Mouse (Mus musculus) left cerebral cortex, postnatal 4 days (tissue): ENCODE measurements around the gene Gm12830. TPM values are rescaled to one million over a fixed set of nuclear protein-coding genes. Genes with fewer than 3 reads are reported as not detected.
A peak's percentile ranks its signal among the peaks of the same experiment; 100 is the strongest.

ENCODE experiments used
- DNase-seq: peaks from one replicate; pipeline ENCODE4 v3.0.0-alpha.2; 2022
- intact Hi-C: fragments of 180-260 bp; cut with DNase I; formaldehyde crosslinking; loops from one replicate; pipeline ENCODE4 v1.15.1; 2025
- total RNA-seq, 2 experiments: library from RNA; stranded (reverse); gene quantifications; 2 replicates each; pipeline ENCODE4 v1.2.3; 2021

Gm12830 gene
- not detected for total RNA-seq

DNA sequence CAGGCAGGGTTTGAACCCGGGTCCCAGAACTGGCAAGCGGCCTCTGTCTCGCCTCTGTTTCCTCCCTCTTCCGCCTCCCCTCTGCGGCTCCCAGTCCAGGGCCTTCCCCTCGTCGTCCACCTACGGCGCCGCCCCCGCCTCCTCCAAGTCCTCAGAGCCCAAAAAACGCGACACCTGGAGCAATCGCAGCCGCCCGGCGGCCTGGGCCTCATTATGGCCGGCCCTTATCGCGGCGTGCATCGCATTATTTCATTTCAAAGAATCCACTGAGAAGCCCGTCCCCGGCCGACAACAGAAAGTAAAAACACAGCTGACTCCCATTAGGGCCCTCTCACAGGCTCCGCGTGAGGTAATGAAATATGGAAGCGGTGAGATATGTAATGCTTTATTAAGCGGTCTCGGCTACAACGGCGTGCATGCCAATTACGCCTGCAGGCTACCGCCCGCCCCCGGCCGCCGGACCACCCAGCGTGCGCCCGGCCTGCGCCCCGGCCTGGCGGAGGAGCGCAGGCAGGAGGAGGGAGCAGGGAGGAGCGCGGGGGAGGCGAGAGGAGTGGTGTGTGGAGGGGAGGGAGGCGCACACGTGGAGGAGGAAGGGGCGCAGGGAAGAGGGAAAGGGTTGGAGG, at the start of gene Gm12830:
TSS of gene Gm12830 (plus strand) at position 156 of the 626 bp plus-strand sequence.
- DNase-seq: peak; percentile 43
- intact Hi-C loops: loop anchor here (10.0 kb wide), 1 partner anchor 147 kb away; no protein-coding TSS in a partner anchor

DNA sequence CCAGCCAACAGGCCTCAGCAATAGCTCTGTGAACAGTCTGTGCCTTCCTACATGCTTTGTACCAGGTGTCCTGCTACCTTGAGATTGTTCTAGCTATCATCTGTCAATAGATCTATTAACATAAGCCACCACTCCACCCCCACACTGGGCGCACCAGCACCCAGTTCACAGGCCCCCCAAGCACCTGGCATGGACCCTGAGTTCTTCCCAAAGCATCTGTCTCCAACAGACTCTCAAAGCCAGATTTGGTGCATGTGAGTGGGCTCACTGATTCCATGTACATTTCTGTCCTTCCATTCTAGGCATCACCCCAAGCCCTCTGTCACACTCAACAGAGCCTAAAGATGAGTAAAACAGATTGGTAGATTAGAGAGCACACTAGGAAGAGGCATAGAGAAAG, 48.2 kb upstream of the Gm12830 start:
- DNase-seq: no peak

DNA sequence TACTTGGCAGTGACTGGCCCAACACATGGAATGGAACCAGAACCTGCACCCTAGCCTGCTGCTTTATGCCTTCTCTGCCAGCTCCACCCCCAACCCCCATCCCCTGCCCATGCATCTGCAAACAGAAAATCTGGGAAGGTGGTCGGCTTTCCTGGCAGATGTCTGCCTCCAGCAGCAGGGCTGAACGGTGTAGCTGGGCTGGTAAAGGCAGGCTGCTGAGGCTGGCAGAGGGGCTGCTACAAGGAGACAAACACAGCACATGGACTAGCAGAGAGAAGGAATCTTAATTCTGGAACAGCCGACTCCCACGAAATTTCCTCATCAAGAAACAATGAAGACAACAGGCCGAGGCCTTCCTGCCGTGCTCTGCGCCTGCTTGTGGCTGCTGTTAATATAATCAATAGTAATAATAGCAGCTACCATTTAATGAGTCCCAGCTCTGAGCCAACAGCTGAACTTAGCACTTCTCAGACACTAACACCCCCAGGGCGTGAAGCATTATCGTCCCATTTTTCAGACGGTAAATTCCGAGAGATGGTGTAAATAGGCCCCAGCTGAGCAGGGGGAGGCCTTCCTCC, 43.8 kb upstream of the Gm12830 start:
- intact Hi-C loops: no loop called here
- no peak for DNase-seq

More for the DNA sequence above, 48.2 kb upstream of the Gm12830 start:
- intact Hi-C loops: no loop called here

DNA sequence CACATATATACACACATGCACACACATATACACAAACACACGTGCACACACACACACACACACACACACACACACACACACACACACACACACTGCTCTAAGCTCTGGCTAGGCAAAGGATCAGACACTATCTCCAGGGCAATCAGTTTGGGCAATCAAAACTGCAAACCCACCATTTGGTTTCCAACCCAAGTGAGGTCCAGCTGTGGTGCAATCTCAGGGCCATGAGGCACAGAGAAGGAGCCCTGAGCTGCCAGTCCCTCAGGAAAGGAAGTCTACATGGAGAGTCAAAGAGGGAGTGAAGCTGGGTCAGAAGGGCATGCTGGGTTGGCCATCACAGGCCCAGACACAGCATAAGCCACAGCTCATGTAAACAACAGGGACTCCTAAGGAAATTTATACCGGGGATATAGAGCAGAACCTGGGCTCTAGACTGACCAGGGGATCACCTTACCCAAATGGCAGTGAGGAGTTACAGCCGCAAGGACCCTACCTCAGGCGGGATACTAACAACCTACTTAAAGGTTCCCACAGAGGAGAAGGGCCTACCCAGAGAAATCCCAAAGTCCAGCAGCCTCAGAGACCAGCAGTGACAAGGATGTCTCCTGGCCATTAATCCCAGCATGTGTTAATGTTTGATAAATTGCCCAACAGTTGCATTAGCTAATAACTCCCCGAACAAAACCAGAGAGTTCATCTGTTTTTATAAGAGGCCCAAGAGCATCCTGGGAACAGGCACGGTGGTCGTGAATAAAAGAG, 42.6 kb upstream of the Gm12830 start:
- no peak for DNase-seq
- intact Hi-C loops: no loop called here

DNA sequence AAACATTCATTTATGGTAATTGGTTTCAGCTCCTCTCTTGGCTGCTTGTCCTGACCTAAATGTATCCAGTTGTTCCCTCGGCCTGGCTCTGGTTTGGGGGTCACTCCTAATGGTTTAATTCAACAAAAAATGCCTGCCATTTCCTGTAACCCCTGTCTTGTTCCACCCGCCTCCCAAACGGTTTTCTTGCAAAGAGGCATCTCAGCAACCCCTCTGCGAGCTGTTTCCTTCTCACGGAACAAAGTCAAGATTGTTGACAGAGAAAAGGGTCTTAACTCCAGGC, 42.1 kb upstream of the Gm12830 start:
- intact Hi-C loops: no loop called here
- DNase-seq: no peak

DNA sequence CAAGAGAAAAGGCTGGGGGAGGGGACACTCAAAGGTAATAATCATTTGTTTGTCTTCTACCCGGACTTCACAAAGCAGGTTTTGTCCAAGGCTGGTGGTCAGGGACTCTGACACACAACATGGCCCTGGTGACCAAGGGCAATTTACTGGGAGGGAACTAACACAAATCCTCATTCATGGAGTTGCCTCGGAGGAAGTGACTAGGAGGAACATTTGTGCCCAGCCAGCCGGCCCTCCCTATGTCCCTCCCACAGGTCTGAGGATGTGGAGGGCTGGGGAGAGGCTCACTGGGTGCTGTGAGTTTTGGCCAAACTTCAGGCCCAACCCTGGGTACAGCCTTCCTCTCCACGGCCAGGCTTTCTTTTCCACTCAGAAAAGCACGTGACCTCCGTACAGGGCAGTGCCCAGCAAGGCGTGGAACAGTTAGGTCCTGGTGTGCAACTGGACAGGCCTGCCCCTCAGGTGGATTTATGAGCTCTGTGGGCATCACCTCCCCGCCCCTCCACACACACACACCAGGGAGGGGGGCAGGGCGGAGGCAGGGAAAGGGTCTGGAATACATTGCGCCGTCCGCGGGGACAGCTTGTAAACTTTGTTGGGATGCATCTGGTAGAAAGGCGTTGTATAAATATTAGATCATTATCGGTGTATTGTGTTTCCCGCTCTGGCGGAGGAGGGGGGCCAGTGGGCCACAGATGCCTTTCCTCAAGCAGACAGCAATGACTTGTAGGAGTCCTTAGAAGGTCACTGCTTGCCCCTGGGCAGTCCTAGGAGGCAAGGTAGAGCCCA, 41.6 kb upstream of the Gm12830 start:
- DNase-seq: no peak

DNA sequence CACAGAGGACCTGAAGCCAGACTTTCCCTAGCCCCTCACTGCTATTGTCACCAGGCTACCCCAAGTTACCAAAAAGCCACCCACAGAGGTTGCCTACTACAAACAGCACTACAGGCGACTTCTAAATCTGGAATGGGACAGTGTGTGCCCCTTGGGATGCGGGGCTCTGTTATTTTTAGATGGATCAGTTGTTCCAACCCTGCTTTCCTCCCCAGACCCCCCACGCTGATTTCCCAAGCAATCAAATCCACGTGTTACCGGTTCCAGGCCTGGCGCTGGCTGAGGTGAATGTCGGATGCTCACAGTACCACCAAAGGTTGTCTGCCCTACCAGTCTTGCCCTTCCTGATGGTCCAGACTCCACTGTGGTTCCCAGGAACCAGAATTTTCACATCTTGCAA, 38.7 kb upstream of the Gm12830 start:
- intact Hi-C loops: no loop called here
- DNase-seq: no peak

More for the DNA sequence above, 41.6 kb upstream of the Gm12830 start:
- intact Hi-C loops: no loop called here

DNA sequence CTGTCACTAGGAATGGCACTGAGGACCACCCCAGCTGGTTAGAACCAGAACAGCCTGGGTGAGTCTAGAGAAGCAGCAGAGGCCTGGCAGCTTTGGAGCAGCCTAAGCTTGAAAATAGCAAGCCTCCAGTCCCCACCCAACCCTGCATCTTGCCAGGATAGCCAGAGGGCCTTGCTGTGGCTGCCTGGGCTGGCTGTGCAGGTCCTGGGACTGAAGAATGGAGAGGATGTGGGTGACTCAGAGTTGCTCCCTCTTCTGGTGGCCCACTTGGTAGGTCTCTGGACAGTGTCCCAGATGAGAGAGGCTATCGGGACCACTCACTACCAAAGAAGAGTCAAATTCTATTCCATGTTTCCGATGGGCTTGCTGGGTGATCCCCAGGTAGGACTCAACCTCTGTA, 36.8 kb upstream of the Gm12830 start:
- DNase-seq: no peak
- intact Hi-C loops: no loop called here

DNA sequence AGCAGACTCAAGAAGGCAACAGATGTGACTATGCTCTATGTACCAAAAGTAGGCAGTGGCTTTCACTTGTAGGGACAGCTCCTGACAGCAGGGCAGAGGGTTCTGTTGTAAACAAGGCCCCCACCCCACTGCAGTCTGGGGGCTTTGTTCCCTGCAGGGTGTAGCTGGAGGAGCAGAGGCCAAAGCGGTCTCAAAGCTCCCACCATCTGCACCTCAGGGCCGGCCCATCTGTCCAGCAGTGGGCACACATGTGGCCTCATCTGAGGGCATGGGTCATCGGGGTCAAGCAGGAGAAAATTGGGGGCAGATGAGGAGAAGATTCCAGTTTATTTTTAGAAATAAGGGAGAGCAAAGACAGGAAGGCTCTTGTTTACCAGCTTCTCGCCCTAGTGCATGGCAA, 32.7 kb upstream of the Gm12830 start:
- DNase-seq: no peak
- intact Hi-C loops: no loop called here

DNA sequence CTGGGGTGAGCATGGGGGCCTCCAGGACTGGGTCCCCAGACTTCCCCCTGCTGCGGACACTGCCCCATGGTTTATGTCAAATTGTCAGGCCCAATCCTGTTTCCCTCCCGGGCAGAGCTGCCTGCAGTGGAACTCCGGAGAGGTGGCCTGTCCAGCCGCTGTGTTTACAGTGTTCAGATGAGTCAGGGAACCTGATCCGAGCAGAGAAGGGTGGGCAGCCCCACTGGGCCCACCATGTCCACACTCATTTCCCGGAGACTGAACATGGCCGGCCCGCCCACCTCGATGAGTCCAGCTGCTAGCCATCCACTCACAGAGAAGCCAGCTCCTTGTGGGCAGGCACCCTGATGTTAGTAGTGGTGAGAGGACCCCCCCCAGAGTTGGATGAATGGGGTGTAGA, 29.9 kb upstream of the Gm12830 start:
- no peak for DNase-seq
- intact Hi-C loops: no loop called here

DNA sequence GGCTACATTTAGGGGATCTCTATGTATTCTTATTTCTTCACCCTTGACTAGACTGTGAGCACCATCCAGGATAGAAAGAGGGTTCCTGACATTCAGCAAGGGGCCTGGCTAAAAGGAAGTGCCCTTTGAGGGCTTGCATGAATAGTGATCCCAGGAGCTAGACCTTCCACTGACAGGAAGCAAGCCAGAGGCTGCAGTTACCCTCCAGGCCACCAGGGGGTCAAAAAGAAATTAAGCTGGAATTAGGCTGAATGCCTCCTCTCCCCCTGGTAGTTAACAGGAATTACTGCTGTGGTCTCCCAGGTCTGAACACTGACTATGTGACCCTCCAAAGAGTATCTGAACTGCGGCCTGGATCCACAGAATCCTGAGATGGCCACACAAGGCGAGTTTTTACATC, 27.7 kb upstream of the Gm12830 start:
- intact Hi-C loops: no loop called here
- DNase-seq: no peak

DNA sequence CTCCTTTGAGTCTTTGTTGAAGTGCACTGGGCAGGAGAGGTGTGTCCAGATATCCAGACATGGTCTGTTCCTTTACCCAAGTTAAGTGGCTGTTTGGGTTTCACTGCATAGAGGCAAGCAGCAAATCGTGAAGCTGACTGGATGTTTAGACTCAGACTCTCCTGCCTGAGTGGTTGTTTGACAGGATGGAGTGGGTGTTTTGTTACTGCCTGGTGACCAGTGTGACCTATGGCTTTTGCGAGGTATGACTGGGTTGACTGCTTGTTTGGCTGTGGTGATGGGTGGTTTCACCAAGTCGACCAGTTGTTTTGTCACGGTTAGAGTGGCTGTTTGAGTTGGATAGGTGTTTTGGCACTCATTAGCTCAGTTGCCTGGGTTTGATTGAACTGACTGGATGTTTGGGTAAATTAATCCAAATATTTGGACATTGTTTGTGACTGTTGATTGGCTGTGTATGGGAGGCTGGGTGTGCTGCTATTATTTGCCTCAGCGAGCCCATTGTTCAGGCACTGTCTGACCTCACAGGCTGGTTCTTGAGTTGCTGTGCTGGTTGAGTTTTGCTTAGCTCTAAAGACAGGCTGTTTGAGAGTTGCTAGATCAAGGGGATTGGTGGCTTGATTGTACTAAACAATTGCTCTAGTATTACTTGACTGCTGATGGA, 24.1 kb upstream of the Gm12830 start:
- intact Hi-C loops: no loop called here
- no peak for DNase-seq

DNA sequence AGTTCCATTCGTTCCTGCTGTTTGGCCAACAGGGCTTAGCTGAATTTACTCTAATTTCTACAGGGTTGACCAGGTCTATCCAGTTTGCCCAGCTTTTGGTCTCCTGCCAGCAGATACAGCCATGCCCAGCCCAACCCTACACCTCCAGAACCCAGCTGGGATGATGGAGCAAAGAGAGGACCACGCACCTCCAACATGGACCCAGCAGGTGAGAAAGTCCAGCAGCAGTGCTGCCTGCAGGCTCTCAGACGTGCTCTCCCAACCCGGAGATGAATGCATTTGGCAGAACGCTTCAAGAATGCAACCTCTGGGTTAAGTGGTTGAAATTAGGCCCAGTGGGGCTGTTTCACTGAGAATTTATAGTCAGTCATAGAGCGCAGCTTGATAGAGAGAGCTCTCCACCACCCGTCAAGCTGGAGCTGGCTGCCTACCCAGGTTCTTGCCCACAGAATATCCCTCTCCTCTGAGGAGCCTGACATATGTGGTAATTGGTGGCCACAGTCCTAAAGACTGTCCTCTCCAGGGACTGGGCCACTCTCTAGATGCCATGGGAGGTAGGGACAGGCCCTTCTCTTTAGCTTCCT, 23.4 kb upstream of the Gm12830 start:
- intact Hi-C loops: no loop called here

DNA sequence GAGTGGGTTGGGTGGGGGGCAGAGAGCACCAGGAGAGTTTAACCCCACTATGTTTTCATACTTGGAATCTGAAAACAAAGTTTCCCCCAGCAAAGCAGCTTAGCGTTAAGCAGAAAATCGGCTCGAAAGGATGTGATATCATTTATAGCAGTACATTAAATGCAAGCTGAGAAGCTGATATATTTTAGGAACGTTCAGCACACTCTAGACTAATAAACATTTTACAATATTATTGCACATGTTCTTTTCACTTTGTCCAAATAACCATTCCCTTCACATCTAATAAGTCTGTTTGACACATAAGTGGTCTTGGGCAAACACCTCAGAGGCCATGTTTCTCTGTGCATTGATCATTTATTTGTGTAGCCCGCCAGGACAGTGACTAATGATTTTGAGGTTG, 17.4 kb upstream of the Gm12830 start:
- intact Hi-C loops: no loop called here
- no peak for DNase-seq

More for the DNA sequence above, 23.4 kb upstream of the Gm12830 start:
- no peak for DNase-seq

DNA sequence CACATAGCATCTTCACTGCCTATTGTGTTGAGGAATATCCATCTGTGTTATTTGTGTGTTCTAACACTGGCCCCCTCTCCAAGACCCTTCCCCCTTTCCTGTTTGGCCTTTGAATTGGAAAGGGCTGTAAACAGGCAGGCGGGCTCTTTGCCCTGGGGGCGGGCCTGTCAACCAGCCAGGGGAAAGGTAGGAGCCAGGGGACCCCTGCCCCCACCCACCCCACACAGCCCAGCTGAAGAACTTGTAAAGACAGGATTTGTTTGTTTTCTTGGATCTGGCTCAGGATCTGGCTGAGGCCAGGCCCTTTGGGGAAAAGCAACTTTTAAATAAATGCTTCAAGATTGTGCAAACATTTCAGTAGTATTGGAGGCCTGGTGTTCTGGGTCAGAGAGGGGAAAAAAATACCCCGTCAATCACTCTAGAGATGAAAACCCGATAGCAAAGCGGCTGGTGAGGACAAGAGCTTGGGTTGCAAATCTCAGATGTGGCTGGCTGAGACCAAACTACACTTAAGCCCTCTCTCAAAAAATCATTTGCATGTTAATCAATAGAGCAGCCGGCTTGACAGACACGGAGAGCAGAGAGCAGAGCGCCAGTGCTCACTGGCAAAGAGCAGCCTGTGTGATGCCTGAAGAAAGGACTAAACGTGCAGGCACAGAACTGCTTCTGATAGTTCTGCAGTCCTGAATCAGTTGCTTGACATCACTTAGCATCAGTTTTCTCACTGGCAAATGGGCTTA, 2.4 kb upstream of the Gm12830 start:
- DNase-seq: no peak
- intact Hi-C loops: no loop called here

DNA sequence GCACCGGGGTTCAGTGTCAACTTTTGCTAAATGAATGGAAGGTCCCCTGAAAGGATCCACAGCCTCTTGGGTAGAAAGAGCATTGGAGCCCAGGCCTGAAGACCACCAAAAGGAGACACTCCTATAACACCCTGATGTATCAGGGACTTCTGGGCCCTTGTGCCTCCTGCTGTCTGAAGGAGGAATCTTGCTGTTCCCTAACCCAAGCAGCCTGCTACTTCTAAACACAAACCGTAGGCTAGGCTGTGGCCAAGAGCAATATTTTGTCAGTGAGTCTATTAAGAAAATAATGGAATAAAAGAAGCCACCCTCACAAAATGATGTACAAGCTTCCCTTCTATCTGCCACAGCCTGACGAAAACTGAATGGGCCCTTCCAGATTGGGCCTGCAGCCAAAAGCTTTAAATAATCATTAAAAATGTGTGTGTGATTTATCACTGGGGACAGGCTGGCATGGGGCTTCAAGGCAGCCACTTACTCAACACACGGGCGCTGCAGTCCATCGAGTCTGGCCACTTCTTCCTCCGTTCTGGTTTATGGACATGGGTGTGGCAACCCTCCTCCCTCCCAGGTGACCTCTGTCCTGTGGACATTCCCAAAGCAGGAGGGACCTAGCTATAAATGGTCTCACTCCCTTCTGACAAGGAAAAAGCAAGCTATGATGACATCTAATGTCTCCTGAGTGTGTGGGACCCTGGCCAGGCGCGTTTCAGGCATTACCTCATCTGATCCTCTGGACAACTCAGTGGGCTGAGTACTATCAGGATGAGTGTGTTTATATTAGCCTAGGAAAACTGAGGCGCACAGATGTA, 13.5 kb downstream of the Gm12830 start:
- intact Hi-C loops: no loop called here
- no peak for DNase-seq

DNA sequence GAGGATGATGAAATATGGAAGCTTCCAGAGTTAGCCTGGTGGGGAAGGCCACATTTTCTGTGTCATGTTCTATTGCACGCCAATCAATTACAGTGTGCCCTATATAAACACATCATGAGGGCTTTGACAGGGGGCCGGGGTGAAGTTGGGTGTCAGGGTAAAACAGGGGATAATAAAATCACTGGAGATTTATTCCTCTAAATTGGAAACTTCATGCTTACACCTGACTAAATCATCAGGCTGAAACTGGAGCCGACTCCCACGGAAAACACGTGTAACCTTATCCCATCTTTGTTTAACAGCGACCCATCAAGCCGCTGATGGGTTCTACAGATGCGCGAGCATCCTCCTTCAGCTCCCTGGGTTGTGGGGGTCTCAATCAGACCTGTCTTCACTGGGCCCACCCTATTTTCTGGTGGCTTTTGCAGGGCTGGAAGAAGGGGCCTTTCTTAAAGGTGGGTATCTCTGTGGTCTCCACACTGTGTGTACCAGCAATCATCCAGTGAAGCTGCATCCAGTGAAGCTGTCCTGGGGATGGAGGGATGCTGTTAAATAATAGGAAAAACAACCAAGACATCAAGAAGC, 19.9 kb downstream of the Gm12830 start:
- intact Hi-C loops: no loop called here
- no peak for DNase-seq

DNA sequence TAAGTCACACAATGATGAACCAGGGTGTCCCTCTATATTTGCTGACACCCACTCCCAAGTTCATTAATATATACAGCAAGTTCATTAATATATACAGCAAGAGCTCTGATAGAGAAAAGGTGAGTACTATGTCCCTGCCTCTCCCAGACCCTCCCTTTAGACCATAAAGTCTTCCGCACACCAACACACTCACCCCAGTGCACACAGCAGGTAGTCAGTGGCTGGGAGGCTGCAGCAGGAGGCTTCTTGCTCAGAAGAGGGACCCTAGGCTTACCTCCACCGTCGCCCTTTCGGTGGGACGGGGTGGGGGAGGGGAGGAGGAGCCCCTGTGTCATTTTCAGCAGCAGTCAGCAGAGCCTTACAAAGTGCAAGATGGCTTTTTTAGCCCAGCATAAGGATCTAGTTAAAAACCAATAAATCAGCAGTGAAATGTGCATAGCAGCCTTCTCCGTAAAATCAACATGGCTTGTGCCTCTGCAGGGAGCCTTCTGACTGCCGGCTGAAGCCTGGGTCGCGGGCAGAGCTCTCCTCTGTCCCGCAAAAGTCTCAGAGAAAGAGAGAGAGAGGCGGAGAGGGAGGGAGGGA, 20.9 kb downstream of the Gm12830 start:
- intact Hi-C loops: no loop called here

More for the DNA sequence above, 20.9 kb downstream of the Gm12830 start:
- no peak for DNase-seq
